Mouse (Mus musculus): ENCODE results near the gene Pmel. TPM values are rescaled to one million over a fixed set of nuclear protein-coding genes. Genes with fewer than 3 reads are reported as not detected.

Pmel gene
- 1.0 TPM in 2 replicates for polyA plus RNA-seq (2012; rRNA removed)

DNA sequence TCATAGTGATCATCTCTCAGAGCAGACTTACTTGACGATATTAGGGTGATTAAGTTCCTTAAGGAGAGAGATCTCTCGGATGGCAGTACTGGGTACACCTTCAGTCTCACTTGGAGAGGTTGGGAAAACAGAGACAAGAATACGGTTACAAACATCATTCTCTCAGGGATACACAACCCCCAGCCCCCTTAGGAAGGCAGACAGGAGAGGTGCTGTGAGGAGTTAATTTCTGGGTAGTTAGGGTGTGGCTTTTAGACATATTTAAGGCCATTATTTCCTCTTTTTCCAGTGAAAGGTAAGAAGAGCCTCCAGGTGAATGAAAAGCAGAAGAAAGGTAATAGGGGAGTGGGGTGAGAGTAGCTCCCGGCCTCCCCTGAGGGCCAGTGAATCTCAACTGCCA is at the start of gene Pmel:
Gene Pmel (plus strand): TSS at position 301 of the 400 bp plus-strand sequence.
- Histone ChIP-seq H3K4me3 (ENCODE audit: control insufficient read depth, insufficient read depth, low read length) (peak within 1 kb of the TSS; percentile 80), H3K27me3 (ENCODE audit: control insufficient read depth, insufficient read depth, low read length) (no peaks in the 10 kb centered on the region), H3K27ac (ENCODE audit: control insufficient read depth, insufficient read depth, low read length) (peak within 1 kb of the TSS; percentile 63), H3K4me1 (replicated peaks; ENCODE audit: control insufficient read depth, insufficient read depth, low read length) (peaks cover 8% of the 10 kb centered on the region), H3K36me3 (ENCODE audit: control insufficient read depth, insufficient read depth, low read length) (peaks cover 25% of the 10 kb centered on the region)
- DNase-seq: no peak
- no peak for TF ChIP-seq POLR2A (IDR thresholded peaks at IDR 0.05; ENCODE audit: control insufficient read depth, extremely low read depth, insufficient read depth, low read length, poor library complexity)
- WGBS: 37% methylated on average over 4 of the region's 4 CpGs

DNA sequence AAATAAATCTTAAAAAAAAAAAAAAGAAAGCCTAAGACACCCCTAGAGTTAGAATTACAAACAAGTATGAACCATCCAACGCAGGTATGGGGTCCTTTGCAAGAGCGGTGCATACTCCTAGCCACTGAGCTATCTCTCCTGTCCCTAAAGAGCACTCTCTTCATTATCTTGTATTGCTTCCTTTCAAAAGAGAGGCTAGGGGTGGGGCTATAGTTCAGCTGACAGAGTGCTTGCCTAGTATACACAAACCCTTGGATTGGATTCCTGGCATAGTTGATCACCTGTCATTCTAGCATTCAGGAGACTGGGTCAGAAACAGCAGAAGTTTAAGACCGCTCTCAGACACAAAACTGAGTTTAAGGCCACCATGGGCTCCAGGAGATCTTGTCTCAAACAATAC is 48.7 kb upstream of the Pmel start:
- Histone ChIP-seq H3K27me3 (ENCODE audit: control insufficient read depth, insufficient read depth, low read length) (no peaks in the 10 kb centered on the region), H3K4me3 (ENCODE audit: control insufficient read depth, insufficient read depth, low read length) (no peak overlapping the region), H3K27ac (ENCODE audit: control insufficient read depth, insufficient read depth, low read length) (no peak overlapping the region), H3K4me1 (replicated peaks; ENCODE audit: control insufficient read depth, insufficient read depth, low read length) (no peaks in the 10 kb centered on the region), H3K36me3 (ENCODE audit: control insufficient read depth, insufficient read depth, low read length) (no peaks in the 10 kb centered on the region)
- DNase-seq: no peak
- 88% methylated on average over 3 of the region's 3 CpGs for WGBS
- TF ChIP-seq POLR2A (IDR thresholded peaks at IDR 0.05; ENCODE audit: control insufficient read depth, extremely low read depth, insufficient read depth, low read length, poor library complexity): no peak
- no peak for TF ChIP-seq CTCF (IDR thresholded peaks at IDR 0.05; ENCODE audit: borderline replicate concordance, control insufficient read depth, extremely low read depth, insufficient read depth, low read length, poor library complexity)

DNA sequence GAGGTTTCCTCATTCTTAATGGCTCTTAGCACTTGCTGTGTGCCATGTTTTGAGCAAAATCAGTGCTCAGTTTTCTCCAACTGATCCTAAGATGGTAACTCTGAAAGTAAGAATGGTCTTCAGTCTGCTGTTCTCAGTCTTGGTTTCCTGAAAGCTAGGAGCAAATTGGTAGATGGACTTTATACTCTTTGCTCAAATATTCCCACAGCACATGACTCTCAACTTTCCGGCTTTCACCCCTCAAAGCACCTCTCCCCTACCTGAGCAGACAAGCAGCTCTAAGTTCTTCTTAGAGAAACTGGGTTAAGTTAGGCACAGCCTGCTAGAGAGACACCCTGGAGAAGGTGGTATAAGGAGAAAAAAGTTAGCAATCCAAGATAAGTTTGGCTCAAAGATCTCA is 47.3 kb upstream of the Pmel start:
- Histone ChIP-seq H3K4me3 (ENCODE audit: control insufficient read depth, insufficient read depth, low read length) (no peak overlapping the region), H3K27me3 (ENCODE audit: control insufficient read depth, insufficient read depth, low read length) (no peaks in the 10 kb centered on the region), H3K36me3 (ENCODE audit: control insufficient read depth, insufficient read depth, low read length) (no peaks in the 10 kb centered on the region), H3K27ac (ENCODE audit: control insufficient read depth, insufficient read depth, low read length) (no peak overlapping the region), H3K4me1 (replicated peaks; ENCODE audit: control insufficient read depth, insufficient read depth, low read length) (no peaks in the 10 kb centered on the region)
- WGBS: 100% methylated on average over 1 of the region's 1 CpGs
- no peak for DNase-seq
- TF ChIP-seq CTCF (IDR thresholded peaks at IDR 0.05; ENCODE audit: borderline replicate concordance, control insufficient read depth, extremely low read depth, insufficient read depth, low read length, poor library complexity) (no peak), POLR2A (IDR thresholded peaks at IDR 0.05; ENCODE audit: control insufficient read depth, extremely low read depth, insufficient read depth, low read length, poor library complexity) (no peak)

DNA sequence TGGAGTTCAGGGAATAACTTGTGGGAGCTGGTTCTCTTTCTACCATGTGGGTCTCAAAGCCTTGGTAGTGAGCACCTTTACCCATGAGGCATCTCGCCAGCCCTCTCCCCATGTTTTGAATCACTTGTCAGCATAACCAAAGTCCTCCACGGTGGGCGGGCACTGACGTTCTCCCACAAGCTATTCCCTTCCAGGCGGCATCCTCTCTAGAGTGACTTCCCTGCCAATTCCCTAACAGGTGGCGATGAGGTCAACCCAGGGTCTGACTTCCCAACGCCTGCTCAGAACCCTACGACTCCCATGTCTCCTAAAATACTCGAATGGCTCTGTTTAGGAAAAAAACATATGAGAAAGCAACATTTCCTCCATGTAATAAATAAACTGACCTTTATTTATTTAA is 46.2 kb upstream of the Pmel start:
- WGBS: 89% methylated on average over 9 of the region's 9 CpGs
- H3K27me3 ChIP-seq (ENCODE audit: control insufficient read depth, insufficient read depth, low read length): no peaks in the 10 kb centered on the region
- H3K4me1 ChIP-seq (replicated peaks; ENCODE audit: control insufficient read depth, insufficient read depth, low read length): no peaks in the 10 kb centered on the region
- no peak for DNase-seq
- no peak overlapping the region for H3K27ac ChIP-seq (ENCODE audit: control insufficient read depth, insufficient read depth, low read length)
- H3K4me3 ChIP-seq (ENCODE audit: control insufficient read depth, insufficient read depth, low read length): no peak overlapping the region
- H3K36me3 ChIP-seq (ENCODE audit: control insufficient read depth, insufficient read depth, low read length): no peaks in the 10 kb centered on the region
- TF ChIP-seq POLR2A (IDR thresholded peaks at IDR 0.05; ENCODE audit: control insufficient read depth, extremely low read depth, insufficient read depth, low read length, poor library complexity): no peak
- TF ChIP-seq CTCF (IDR thresholded peaks at IDR 0.05; ENCODE audit: borderline replicate concordance, control insufficient read depth, extremely low read depth, insufficient read depth, low read length, poor library complexity): no peak

DNA sequence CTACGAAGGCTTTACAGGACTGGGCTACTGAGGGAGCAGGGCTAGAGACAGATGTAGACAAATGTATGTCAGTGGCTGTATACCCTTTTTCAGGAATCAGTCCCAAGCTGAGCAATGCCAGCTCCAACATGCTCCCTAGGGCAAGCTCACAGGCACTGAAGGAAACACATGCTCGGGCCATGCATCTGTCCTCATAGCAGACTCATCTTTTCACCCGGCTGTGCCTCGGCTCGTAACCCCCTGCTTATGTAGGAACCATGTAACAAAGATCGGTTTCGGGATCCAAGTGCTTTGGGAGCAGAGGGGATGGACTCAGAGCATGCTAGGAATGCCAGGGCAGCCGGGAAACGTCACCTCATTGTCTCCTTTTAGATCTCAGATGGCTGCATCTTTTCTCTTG is 44.5 kb upstream of the Pmel start:
- TF ChIP-seq CTCF (IDR thresholded peaks at IDR 0.05; ENCODE audit: borderline replicate concordance, control insufficient read depth, extremely low read depth, insufficient read depth, low read length, poor library complexity): no peak
- no peak for TF ChIP-seq POLR2A (IDR thresholded peaks at IDR 0.05; ENCODE audit: control insufficient read depth, extremely low read depth, insufficient read depth, low read length, poor library complexity)
- 80% methylated on average over 9 of the region's 9 CpGs for WGBS
- no peaks in the 10 kb centered on the region for H3K27me3 ChIP-seq (ENCODE audit: control insufficient read depth, insufficient read depth, low read length)
- no peaks in the 10 kb centered on the region; the same call in 1 of the 2 replicates for H3K4me1 ChIP-seq (replicated peaks; ENCODE audit: control insufficient read depth, insufficient read depth, low read length)
- H3K27ac ChIP-seq (ENCODE audit: control insufficient read depth, insufficient read depth, low read length): no peak overlapping the region
- no peaks in the 10 kb centered on the region for H3K36me3 ChIP-seq (ENCODE audit: control insufficient read depth, insufficient read depth, low read length)
- no peak overlapping the region for H3K4me3 ChIP-seq (ENCODE audit: control insufficient read depth, insufficient read depth, low read length)
- DNase-seq: no peak

DNA sequence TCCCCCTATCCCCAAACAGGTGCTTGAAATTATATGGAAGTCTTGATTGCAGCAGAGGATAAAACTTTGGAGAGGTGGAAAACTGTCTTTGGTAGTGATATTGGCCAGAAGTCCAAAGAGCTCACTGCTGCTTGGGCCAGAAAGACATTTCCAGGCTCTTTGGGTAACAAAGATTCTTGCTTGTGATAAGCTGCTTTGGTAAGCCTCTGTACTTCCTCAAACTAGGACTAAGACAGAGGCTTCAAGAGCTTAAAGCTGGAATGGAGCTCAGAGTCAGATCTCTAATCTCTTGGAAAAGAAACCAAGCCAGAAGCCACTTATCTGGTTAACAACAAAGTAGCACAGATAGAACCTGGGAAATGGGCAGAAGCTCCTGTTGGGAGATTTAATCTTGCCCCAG is 41.5 kb upstream of the Pmel start:
- no peak for DNase-seq
- no peaks in the 10 kb centered on the region; the same call in 1 of the 2 replicates for H3K4me1 ChIP-seq (replicated peaks; ENCODE audit: control insufficient read depth, insufficient read depth, low read length)
- no peak overlapping the region for H3K27ac ChIP-seq (ENCODE audit: control insufficient read depth, insufficient read depth, low read length)
- no peaks in the 10 kb centered on the region for H3K36me3 ChIP-seq (ENCODE audit: control insufficient read depth, insufficient read depth, low read length)
- TF ChIP-seq CTCF (IDR thresholded peaks at IDR 0.05; ENCODE audit: borderline replicate concordance, control insufficient read depth, extremely low read depth, insufficient read depth, low read length, poor library complexity) (no peak), POLR2A (IDR thresholded peaks at IDR 0.05; ENCODE audit: control insufficient read depth, extremely low read depth, insufficient read depth, low read length, poor library complexity) (no peak)
- no peaks in the 10 kb centered on the region for H3K27me3 ChIP-seq (ENCODE audit: control insufficient read depth, insufficient read depth, low read length)
- no peak overlapping the region for H3K4me3 ChIP-seq (ENCODE audit: control insufficient read depth, insufficient read depth, low read length)

DNA sequence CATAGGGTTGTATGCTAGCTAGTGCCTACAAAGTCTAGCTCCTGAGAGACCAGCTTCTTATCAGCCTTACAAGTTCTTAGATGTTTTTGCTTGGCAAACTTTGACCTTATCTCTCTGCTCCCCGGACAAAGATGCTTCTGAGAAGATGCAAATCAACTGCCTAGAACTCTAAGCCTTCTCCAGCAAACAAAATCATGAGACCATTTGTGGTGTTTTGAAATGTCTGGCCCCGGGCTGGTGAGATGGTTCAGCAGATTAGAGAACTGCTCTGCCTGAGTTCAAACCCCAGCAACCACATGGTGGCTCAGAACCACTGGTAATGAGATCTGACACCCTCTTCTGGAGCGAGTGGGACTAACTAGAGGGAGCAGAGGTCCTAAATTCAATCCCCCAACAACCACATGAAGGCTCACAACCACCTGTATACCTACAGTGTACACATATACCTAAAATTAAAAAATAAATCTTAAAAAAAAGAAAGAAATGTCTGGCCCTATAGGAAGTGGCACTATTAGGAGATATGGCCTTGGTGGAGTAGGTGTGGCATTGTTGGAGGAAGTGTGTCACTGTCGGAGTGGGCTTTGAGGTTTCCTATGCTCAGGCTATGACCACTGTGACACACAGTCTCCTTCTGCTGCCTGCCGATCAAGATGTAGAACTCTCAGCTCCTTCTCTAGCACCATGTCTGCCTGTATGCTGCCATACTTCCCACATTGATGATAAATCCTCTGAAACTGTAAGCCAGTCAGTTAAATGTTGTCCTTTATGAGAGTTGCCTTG is 40.4 kb upstream of the Pmel start:
- no peaks in the 10 kb centered on the region for H3K36me3 ChIP-seq (ENCODE audit: control insufficient read depth, insufficient read depth, low read length)
- no peaks in the 10 kb centered on the region; the same call in 1 of the 2 replicates for H3K4me1 ChIP-seq (replicated peaks; ENCODE audit: control insufficient read depth, insufficient read depth, low read length)
- H3K27ac ChIP-seq (ENCODE audit: control insufficient read depth, insufficient read depth, low read length): no peak overlapping the region
- no peak for DNase-seq
- H3K27me3 ChIP-seq (ENCODE audit: control insufficient read depth, insufficient read depth, low read length): no peaks in the 10 kb centered on the region
- WGBS: 17% methylated on average over 5 of the region's 5 CpGs
- H3K4me3 ChIP-seq (ENCODE audit: control insufficient read depth, insufficient read depth, low read length): no peak overlapping the region
- TF ChIP-seq POLR2A (IDR thresholded peaks at IDR 0.05; ENCODE audit: control insufficient read depth, extremely low read depth, insufficient read depth, low read length, poor library complexity): no peak
- TF ChIP-seq CTCF (IDR thresholded peaks at IDR 0.05; ENCODE audit: borderline replicate concordance, control insufficient read depth, extremely low read depth, insufficient read depth, low read length, poor library complexity): no peak

Data from thymus, adult 2 months (tissue).